Mouse (Mus musculus) hindbrain, embryonic 11.5 days (tissue): ENCODE measurements around the gene Tifab. TPM values are rescaled to one million over a fixed set of nuclear protein-coding genes. Genes with fewer than 3 reads are reported as not detected.

Experiments used
- ATAC-seq: fragments of 200-750 bp; cut with Nextera tagmentation; 2 replicates; pipeline ENCODE4 v1.8.0; 2017; ENCODE audit warnings: mild to moderate bottlenecking, moderate TSS enrichment, moderate library complexity; ENCODE audit not compliant: low FRiP score
- DNase-seq: peaks from one replicate; pipeline ENCODE4 v3.0.0-alpha.2; 2015; ENCODE audit warnings: low spot score
- H3K27ac ChIP-seq: fragments of 300-500 bp; sonication (generic); 2 replicates; pipeline ENCODE4 v1.5.1; 2014; ENCODE audit warnings: mild to moderate bottlenecking, low read depth, low read length
- H3K27me3 ChIP-seq: fragments of 300-500 bp; sonication (generic); 2 replicates; pipeline ENCODE4 v1.6.1; 2014; ENCODE audit warnings: mild to moderate bottlenecking, low read length, moderate library complexity, mixed read lengths; ENCODE audit not compliant: control insufficient read depth, insufficient read depth
- H3K36me3 ChIP-seq: fragments of 300-500 bp; sonication (generic); 2 replicates; pipeline ENCODE4 v1.6.1; 2014; ENCODE audit warnings: mild to moderate bottlenecking, low read length, moderate library complexity, mixed read lengths; ENCODE audit not compliant: control insufficient read depth, insufficient read depth
- H3K4me1 ChIP-seq: fragments of 300-500 bp; sonication (generic); replicated peaks from 2 replicates; pipeline ENCODE4 v1.6.1; 2014; ENCODE audit warnings: low read length, mixed read lengths; ENCODE audit not compliant: control insufficient read depth, insufficient read depth
- H3K4me2 ChIP-seq: fragments of 300-500 bp; sonication (generic); replicated peaks from 2 replicates; pipeline ENCODE4 v1.6.1; 2014; ENCODE audit warnings: mild to moderate bottlenecking, low read depth, low read length
- H3K4me3 ChIP-seq: fragments of 300-500 bp; sonication (generic); 2 replicates; pipeline ENCODE4 v1.5.1; 2014; ENCODE audit warnings: low read depth, low read length
- H3K9ac ChIP-seq: fragments of 300-500 bp; sonication (generic); 2 replicates; pipeline ENCODE4 v1.6.1; 2014; ENCODE audit warnings: low read depth, low read length
- H3K9me3 ChIP-seq: fragments of 300-500 bp; sonication (generic); 2 replicates; pipeline ENCODE4 v1.6.1; 2016; ENCODE audit warnings: low read length; ENCODE audit not compliant: control insufficient read depth
- WGBS: fragments of 180-500 bp; shearing (Covaris S2); extraction: QIAGEN DNeasy Blood & Tissue Kit; methylation state at CpG from one replicate; pipeline ENCODE4 v1.1.7; 2014; 5-methylcytosine and 5-hydroxymethylcytosine counted together
- polyA plus RNA-seq: library from polyadenylated mRNA; unstranded; fragments of >200 nt; fragmentation: Nextera tagmentation; extraction: Ambion mirVana; gene quantifications from 2 replicates; pipeline ENCODE4 v1.2.1, GENCODE M21; 2014

Gene Tifab
- polyA plus RNA-seq, 1 experiment from 2014 or later = 0.71 TPM

- Histone ChIP-seq H3K27me3 (no peaks in the 10 kb centered on the region), H3K4me1 (0 out of 2 replicates have a peak, but pooled peaks cover 2% of the 10 kb centered on the region), H3K9ac (no peak overlapping the region), H3K4me3 (no peak overlapping the region), H3K36me3 (no peaks in the 10 kb centered on the region), H3K27ac (peak overlapping the region; percentile 54; the same call in 1 of the 2 replicates), H3K9me3 (no peaks in the 10 kb centered on the region), H3K4me2 (no peak overlapping the region)
- ATAC-seq (no peak), DNase-seq (peak; percentile 46)
- 31% methylated on average over 9 of the region's 14 CpGs for WGBS
These were observed 11.0 kb downstream of the Tifab start for GRCm38 (mm10) chr13:56167446-56168402.

GRCm38 (mm10) chr13:56165561-56165960, 13.1 kb downstream of the Tifab start:
- Histone ChIP-seq H3K36me3 (no peaks in the 10 kb centered on the region), H3K4me2 (no peak overlapping the region), H3K27ac (no peak overlapping the region), H3K9ac (no peak overlapping the region), H3K27me3 (no peaks in the 10 kb centered on the region), H3K4me3 (no peak overlapping the region), H3K9me3 (no peaks in the 10 kb centered on the region), H3K4me1 (0 out of 2 replicates have a peak, but pooled peaks cover 2% of the 10 kb centered on the region)
- ATAC-seq (no peak), DNase-seq (no peak)
- WGBS = 96% methylated on average over 11 of the region's 11 CpGs

GRCm38 (mm10) chr13:56164372-56164771, 14.3 kb downstream of the Tifab start:
- Histone ChIP-seq H3K4me2 (no peak overlapping the region), H3K27ac (no peak overlapping the region), H3K4me3 (no peak overlapping the region), H3K9me3 (no peaks in the 10 kb centered on the region), H3K27me3 (no peaks in the 10 kb centered on the region), H3K9ac (no peak overlapping the region), H3K36me3 (no peaks in the 10 kb centered on the region), H3K4me1 (peaks cover 6% of the 10 kb centered on the region; the same call in 1 of the 2 replicates)
- no peak for ATAC-seq
- DNase-seq = no peak
- WGBS = 88% methylated on average over 3 of the region's 3 CpGs

GRCm38 (mm10) chr13:56163751-56164150, 14.9 kb downstream of the Tifab start:
- WGBS = 78% methylated on average over 6 of the region's 6 CpGs
- no peak overlapping the region for H3K9ac ChIP-seq
- H3K9me3 ChIP-seq = no peaks in the 10 kb centered on the region
- H3K27ac ChIP-seq = no peak overlapping the region
- H3K4me2 ChIP-seq = no peak overlapping the region
- no peaks in the 10 kb centered on the region for H3K27me3 ChIP-seq
- DNase-seq (no peak), ATAC-seq (no peak)
- H3K4me3 ChIP-seq = no peak overlapping the region
- H3K4me1 ChIP-seq = peaks cover 6% of the 10 kb centered on the region; the same call in 1 of the 2 replicates
- no peaks in the 10 kb centered on the region for H3K36me3 ChIP-seq

DNA sequence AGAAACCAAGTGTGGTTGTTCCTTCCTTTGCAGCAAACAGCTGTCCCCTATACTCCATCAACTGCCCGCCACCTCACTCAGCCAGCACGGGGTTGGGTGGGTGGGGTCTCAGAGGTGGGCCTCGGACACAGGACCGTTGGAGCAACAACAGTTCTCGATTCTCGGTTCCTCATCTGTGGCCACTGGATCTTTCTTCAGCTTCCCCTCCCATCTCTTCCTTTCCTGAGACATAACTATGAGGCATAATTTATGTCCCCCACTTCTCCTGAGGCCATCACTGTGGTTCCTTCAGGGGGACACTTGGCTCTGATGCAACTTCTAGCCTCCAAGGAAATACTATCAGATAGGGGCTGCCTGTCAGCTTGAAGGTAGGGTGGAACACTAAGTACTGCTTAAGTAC, 15.8 kb downstream of the Tifab start:
- no peak overlapping the region for H3K27ac ChIP-seq
- H3K9me3 ChIP-seq = no peaks in the 10 kb centered on the region
- H3K27me3 ChIP-seq = no peaks in the 10 kb centered on the region
- DNase-seq = no peak
- 86% methylated on average over 6 of the region's 6 CpGs for WGBS
- H3K36me3 ChIP-seq = no peaks in the 10 kb centered on the region
- no peak overlapping the region for H3K4me2 ChIP-seq
- peaks cover 4% of the 10 kb centered on the region; the same call in 1 of the 2 replicates for H3K4me1 ChIP-seq
- no peak overlapping the region for H3K9ac ChIP-seq
- no peak for ATAC-seq
- H3K4me3 ChIP-seq = no peak overlapping the region

DNA sequence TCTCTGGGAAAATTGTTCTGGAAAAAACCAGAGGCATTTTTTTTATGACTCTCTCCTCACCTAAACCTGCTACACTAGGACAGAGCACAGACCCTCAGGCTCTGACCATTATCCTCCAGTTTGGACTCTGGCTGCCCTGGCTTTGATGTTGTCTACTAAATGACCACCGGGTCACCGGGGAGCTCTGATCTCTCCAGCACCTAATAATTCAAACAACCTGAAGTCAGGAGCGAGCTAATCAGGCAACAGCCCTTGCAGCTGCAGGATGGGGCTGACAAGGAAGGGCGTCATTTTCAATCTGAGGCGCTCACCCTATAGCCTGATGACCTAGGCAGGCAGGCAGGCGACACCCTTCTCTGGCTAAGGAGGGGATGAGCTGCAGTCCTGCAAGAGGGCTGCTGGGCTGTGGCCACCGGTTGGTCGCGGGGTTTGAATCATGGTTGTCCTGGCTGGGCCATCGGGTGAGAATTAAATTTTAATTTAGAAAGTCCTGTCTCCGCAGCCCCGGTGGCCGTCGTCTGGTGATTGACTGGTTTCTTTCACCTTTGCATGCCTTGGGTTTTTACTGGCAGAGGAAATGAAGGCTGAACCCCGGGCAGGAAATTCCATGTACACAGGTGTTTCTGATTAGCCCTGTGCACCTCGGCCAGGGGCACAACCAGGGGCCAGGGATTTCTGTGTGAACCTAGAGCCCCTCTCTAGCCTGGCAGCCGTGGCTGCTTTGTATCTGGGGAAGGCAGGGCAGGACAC, 18.9 kb downstream of the Tifab start:
- no peak overlapping the region for H3K9ac ChIP-seq
- H3K4me1 ChIP-seq = peaks cover 3% of the 10 kb centered on the region; the same call in 1 of the 2 replicates
- no peak overlapping the region for H3K4me3 ChIP-seq
- 51% methylated on average over 17 of the region's 17 CpGs for WGBS
- no peaks in the 10 kb centered on the region for H3K36me3 ChIP-seq
- no peak overlapping the region for H3K27ac ChIP-seq
- no peaks in the 10 kb centered on the region for H3K9me3 ChIP-seq
- H3K27me3 ChIP-seq = no peaks in the 10 kb centered on the region
- no peak for ATAC-seq
- DNase-seq = no peak
- no peak overlapping the region for H3K4me2 ChIP-seq

- Histone ChIP-seq H3K27ac (no peak overlapping the region), H3K9ac (no peak overlapping the region), H3K4me1 (peaks cover 3% of the 10 kb centered on the region; the same call in 1 of the 2 replicates), H3K4me2 (no peak overlapping the region), H3K36me3 (no peaks in the 10 kb centered on the region), H3K4me3 (no peak overlapping the region), H3K27me3 (no peaks in the 10 kb centered on the region), H3K9me3 (no peaks in the 10 kb centered on the region)
- DNase-seq (no peak), ATAC-seq (no peak)
- WGBS = 71% methylated on average over 14 of the region's 14 CpGs
These were observed 19.6 kb downstream of the Tifab start for GRCm38 (mm10) chr13:56159016-56159601.

DNA sequence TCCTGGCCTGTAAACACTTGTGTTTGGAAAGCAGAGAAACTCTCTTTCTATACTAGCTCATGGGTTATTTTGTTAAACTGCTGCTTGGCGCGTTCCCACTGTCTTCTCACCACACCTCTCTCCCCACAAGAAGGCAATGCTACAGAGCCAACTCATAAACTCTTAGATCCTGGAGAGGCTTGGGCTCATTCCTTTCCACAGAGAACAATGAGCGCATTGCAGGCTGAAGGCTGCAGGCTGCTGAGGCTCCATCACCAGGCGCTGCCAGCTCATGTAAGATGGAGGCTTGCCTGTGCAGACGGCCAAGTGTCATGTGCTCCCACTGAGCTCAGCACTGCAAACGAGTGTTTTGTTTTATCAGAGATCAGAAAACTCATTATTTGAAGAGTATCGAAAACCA, 23.0 kb downstream of the Tifab start:
- no peak overlapping the region for H3K9ac ChIP-seq
- no peak overlapping the region for H3K4me3 ChIP-seq
- DNase-seq = no peak
- no peak overlapping the region for H3K4me2 ChIP-seq
- H3K36me3 ChIP-seq = no peaks in the 10 kb centered on the region
- H3K9me3 ChIP-seq = no peaks in the 10 kb centered on the region
- ATAC-seq = no peak
- no peak overlapping the region for H3K27ac ChIP-seq
- H3K4me1 ChIP-seq = peaks cover 3% of the 10 kb centered on the region; the same call in 1 of the 2 replicates
- H3K27me3 ChIP-seq = no peaks in the 10 kb centered on the region
- WGBS = 70% methylated on average over 7 of the region's 7 CpGs
